Mouse (Mus musculus) forebrain, embryonic 12.5 days (tissue): ENCODE data around the gene Fgfr2. TPM values are rescaled to one million over a fixed set of nuclear protein-coding genes. Genes with fewer than 3 reads are reported as not detected.

Experiments used
- ATAC-seq: fragments of 200-750 bp; cut with Nextera tagmentation; 2 replicates; pipeline ENCODE4 v1.8.0; 2017; ENCODE audit warnings: moderate TSS enrichment; ENCODE audit not compliant: low FRiP score
- H3K27ac ChIP-seq: fragments of 300-500 bp; sonication (generic); 2 replicates; pipeline ENCODE4 v1.5.1; 2016; ENCODE audit warnings: mild to moderate bottlenecking
- H3K27me3 ChIP-seq: fragments of 300-500 bp; sonication (generic); 2 replicates; pipeline ENCODE4 v1.6.1; 2016; ENCODE audit warnings: mild to moderate bottlenecking
- H3K36me3 ChIP-seq: fragments of 300-500 bp; sonication (generic); replicated peaks from 2 replicates; pipeline ENCODE4 v1.6.1; 2016; ENCODE audit warnings: mild to moderate bottlenecking
- H3K4me1 ChIP-seq: fragments of 300-500 bp; sonication (generic); 2 replicates; pipeline ENCODE4 v1.6.1; 2016
- H3K4me2 ChIP-seq: fragments of 300-500 bp; sonication (generic); 2 replicates; pipeline ENCODE4 v1.6.1; 2016; ENCODE audit warnings: mild to moderate bottlenecking, moderate library complexity
- H3K4me3 ChIP-seq: fragments of 300-500 bp; sonication (generic); replicated peaks from 2 replicates; pipeline ENCODE4 v1.5.1; 2016; ENCODE audit warnings: mild to moderate bottlenecking
- H3K9ac ChIP-seq: fragments of 300-500 bp; sonication (generic); 2 replicates; pipeline ENCODE4 v1.6.1; 2016; ENCODE audit warnings: mild to moderate bottlenecking
- H3K9me3 ChIP-seq: fragments of 300-500 bp; sonication (generic); 2 replicates; pipeline ENCODE4 v1.6.1; 2016
- WGBS: fragments of 180-500 bp; shearing (Covaris S2); methylation state at CpG from one replicate; pipeline ENCODE4 v1.1.7; 2016; 5-methylcytosine and 5-hydroxymethylcytosine counted together
- polyA plus RNA-seq: library from polyadenylated mRNA; unstranded; fragments of >200 nt; fragmentation: Nextera tagmentation; extraction: Ambion mirVana; gene quantifications from 2 replicates; pipeline ENCODE4 v1.2.1, GENCODE M21; 2016

Gene Fgfr2
- polyA plus RNA-seq, 1 experiment from 2014 or later, result 89.6 TPM

DNA sequence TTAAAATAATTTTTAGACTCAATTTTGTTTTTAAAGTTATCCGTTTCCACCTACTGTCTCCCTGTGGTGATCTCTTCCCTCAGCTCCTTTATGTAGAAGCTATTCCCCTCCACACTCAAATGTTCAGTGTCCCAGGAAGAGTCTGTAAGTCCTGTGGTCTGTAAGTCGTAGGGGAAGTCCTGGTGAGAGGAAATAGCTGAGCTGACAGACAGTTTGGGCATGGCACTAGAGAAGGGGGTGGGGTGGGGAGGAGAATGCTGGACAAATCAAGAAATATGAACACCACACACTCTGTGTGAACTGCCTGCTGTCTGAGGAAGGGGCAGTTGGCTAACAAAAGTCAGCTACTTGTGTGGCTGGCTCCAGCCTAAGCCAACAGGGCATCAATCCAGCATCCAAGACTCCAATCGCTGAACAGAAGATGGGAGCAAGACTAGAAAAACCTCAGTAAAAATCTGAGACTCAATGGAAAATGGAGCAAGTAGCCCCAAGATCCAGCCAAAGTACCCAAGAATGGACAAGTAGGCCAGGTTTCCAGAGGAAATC, 75.0 kb downstream of the Fgfr2 start:
- Histone ChIP-seq H3K4me2 (no peak overlapping the region), H3K27me3 (no peaks in the 10 kb centered on the region), H3K4me1 (peaks cover 3% of the 10 kb centered on the region; the same call in 1 of the 2 replicates), H3K36me3 (peaks cover 11% of the 10 kb centered on the region; the same call in 1 of the 2 replicates), H3K4me3 (no peak overlapping the region), H3K9ac (no peak overlapping the region), H3K9me3 (no peaks in the 10 kb centered on the region), H3K27ac (no peak overlapping the region)
- no peak for ATAC-seq
- 89% methylated on average over 3 of the region's 3 CpGs for WGBS

DNA sequence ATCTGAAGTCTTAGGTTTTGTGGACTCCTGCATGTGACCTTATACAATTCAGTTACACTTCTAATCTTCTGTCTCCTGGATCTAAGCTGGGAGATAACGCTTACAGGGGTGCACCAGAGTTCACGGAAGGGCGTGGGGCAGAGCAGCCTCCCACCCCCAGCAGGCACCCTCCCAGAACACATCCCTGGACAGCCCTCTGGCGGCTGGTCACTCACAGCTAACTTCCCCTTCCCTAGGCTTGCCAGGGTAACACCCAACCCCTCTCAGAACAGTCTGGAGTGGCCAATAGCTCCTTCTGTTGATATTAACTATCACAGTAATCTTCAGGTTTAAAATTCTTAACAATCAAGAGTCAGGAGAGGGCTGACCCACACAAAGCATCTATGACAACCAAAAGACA, 75.9 kb downstream of the Fgfr2 start:
- H3K9me3 ChIP-seq, result no peaks in the 10 kb centered on the region
- ATAC-seq, result no peak
- H3K27me3 ChIP-seq, result no peaks in the 10 kb centered on the region
- no peak overlapping the region for H3K9ac ChIP-seq
- H3K4me2 ChIP-seq, result no peak overlapping the region
- H3K36me3 ChIP-seq, result peaks cover 3% of the 10 kb centered on the region; the same call in 1 of the 2 replicates
- no peak overlapping the region for H3K4me3 ChIP-seq
- H3K4me1 ChIP-seq, result peaks cover 3% of the 10 kb centered on the region; the same call in 1 of the 2 replicates
- WGBS, result 91% methylated on average over 4 of the region's 4 CpGs
- H3K27ac ChIP-seq, result no peak overlapping the region

DNA sequence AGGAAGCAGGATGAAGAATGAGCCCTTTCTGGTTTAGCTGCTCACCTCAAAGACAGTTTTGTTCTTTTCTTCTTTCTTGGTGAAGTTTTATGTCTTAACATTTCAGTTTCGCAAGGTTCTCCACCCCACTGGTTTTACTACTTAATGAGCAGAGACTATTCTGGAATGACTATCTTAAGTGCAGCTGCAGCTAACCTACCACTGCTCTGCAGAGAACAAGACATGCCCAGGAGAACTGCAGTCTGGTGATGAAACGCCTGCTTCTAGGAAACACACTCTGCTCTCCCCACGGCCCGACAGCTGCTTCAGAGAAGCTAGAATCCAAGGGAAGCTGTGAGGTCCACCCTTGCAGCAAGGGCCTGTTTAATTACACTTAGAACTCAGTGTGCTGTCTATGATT, 78.4 kb downstream of the Fgfr2 start:
- Histone ChIP-seq H3K9ac (no peak overlapping the region), H3K4me1 (peaks cover 17% of the 10 kb centered on the region), H3K27ac (no peak overlapping the region), H3K36me3 (no peaks in the 10 kb centered on the region; the same call in 1 of the 2 replicates), H3K4me3 (no peak overlapping the region), H3K9me3 (no peaks in the 10 kb centered on the region), H3K4me2 (no peak overlapping the region), H3K27me3 (no peaks in the 10 kb centered on the region)
- ATAC-seq, result no peak
- 82% methylated on average over 4 of the region's 4 CpGs for WGBS

DNA sequence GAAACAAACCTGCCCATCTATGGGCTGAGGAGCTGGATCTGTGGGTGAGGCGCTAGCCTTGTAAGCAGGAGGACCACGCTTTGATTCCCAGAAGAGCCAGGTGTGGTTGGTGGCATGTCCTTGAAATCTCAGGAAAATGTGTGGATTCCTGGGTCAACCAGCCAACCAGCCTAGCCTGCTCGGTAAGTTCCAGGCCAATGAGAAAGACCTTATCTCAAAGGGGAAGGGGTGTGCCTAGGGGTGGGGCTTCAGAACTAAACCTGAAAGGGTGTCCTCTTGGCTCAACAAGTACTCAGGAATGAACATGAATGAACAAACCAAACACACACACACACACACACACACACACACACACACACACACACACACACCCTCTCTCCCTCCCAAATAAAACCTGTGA, 81.4 kb downstream of the Fgfr2 start:
- no peak for ATAC-seq
- no peak overlapping the region for H3K9ac ChIP-seq
- no peaks in the 10 kb centered on the region for H3K9me3 ChIP-seq
- 85% methylated on average over 3 of the region's 3 CpGs for WGBS
- no peaks in the 10 kb centered on the region for H3K27me3 ChIP-seq
- no peaks in the 10 kb centered on the region; the same call in 1 of the 2 replicates for H3K36me3 ChIP-seq
- no peak overlapping the region for H3K4me3 ChIP-seq
- peaks cover 31% of the 10 kb centered on the region for H3K4me1 ChIP-seq
- no peak overlapping the region for H3K27ac ChIP-seq
- no peak overlapping the region for H3K4me2 ChIP-seq

GRCm38 (mm10) chr7:133040688-133041345, 82.3 kb downstream of the Fgfr2 start:
- 93% methylated on average over 3 of the region's 3 CpGs for WGBS
- Histone ChIP-seq H3K9me3 (no peaks in the 10 kb centered on the region), H3K4me1 (peaks cover 41% of the 10 kb centered on the region), H3K9ac (no peak overlapping the region), H3K4me2 (no peak overlapping the region), H3K27me3 (no peaks in the 10 kb centered on the region), H3K27ac (no peak overlapping the region), H3K36me3 (no peaks in the 10 kb centered on the region; the same call in 1 of the 2 replicates), H3K4me3 (no peak overlapping the region)
- no peak for ATAC-seq

GRCm38 (mm10) chr7:133039556-133040255, 83.4 kb downstream of the Fgfr2 start:
- Histone ChIP-seq H3K9ac (no peak overlapping the region), H3K9me3 (no peaks in the 10 kb centered on the region), H3K4me2 (no peak overlapping the region), H3K4me3 (no peak overlapping the region), H3K27ac (no peak overlapping the region), H3K27me3 (no peaks in the 10 kb centered on the region), H3K4me1 (peaks cover 47% of the 10 kb centered on the region), H3K36me3 (no peaks in the 10 kb centered on the region)
- no peak for ATAC-seq
- 74% methylated on average over 3 of the region's 3 CpGs for WGBS

- Histone ChIP-seq H3K36me3 (no peaks in the 10 kb centered on the region), H3K27me3 (no peaks in the 10 kb centered on the region), H3K4me2 (no peak overlapping the region), H3K4me1 (peaks cover 68% of the 10 kb centered on the region), H3K9ac (no peak overlapping the region), H3K4me3 (no peak overlapping the region), H3K27ac (0 out of 2 replicates have a peak overlapping the region, but pooled peaks have one; percentile 0), H3K9me3 (no peaks in the 10 kb centered on the region)
- 54% methylated on average over 4 of the region's 4 CpGs for WGBS
- no peak for ATAC-seq
These were observed 85.5 kb downstream of the Fgfr2 start for GRCm38 (mm10) chr7:133037618-133038017.

GRCm38 (mm10) chr7:133037217-133037616, 85.9 kb downstream of the Fgfr2 start:
- Histone ChIP-seq H3K9me3 (no peaks in the 10 kb centered on the region), H3K36me3 (no peaks in the 10 kb centered on the region), H3K27ac (0 out of 2 replicates have a peak overlapping the region, but pooled peaks have one; percentile 0), H3K27me3 (no peaks in the 10 kb centered on the region), H3K4me2 (no peak overlapping the region), H3K4me1 (peaks cover 68% of the 10 kb centered on the region), H3K9ac (no peak overlapping the region), H3K4me3 (no peak overlapping the region)
- no peak for ATAC-seq
- WGBS, result 37% methylated on average over 5 of the region's 5 CpGs

GRCm38 (mm10) chr7:133035901-133036300, 87.2 kb downstream of the Fgfr2 start:
- H3K4me3 ChIP-seq, result no peak overlapping the region
- H3K27ac ChIP-seq, result peak overlapping the region; percentile 31; the same call in 1 of the 2 replicates
- no peak overlapping the region for H3K9ac ChIP-seq
- H3K27me3 ChIP-seq, result no peaks in the 10 kb centered on the region
- peaks cover 60% of the 10 kb centered on the region for H3K4me1 ChIP-seq
- no peak for ATAC-seq
- no peak overlapping the region for H3K4me2 ChIP-seq
- no peaks in the 10 kb centered on the region for H3K36me3 ChIP-seq
- H3K9me3 ChIP-seq, result no peaks in the 10 kb centered on the region

- no peak overlapping the region for H3K4me3 ChIP-seq
- peak overlapping the region; percentile 56; the same call in 1 of the 2 replicates for H3K27ac ChIP-seq
- WGBS, result 42% methylated on average over 9 of the region's 9 CpGs
- no peaks in the 10 kb centered on the region for H3K9me3 ChIP-seq
- no peak overlapping the region for H3K4me2 ChIP-seq
- ATAC-seq, result peak; percentile 58; the same call in 1 of the 2 replicates
- H3K36me3 ChIP-seq, result no peaks in the 10 kb centered on the region
- no peak overlapping the region for H3K9ac ChIP-seq
- peaks cover 52% of the 10 kb centered on the region for H3K4me1 ChIP-seq
- no peaks in the 10 kb centered on the region for H3K27me3 ChIP-seq
These were observed 90.5 kb downstream of the Fgfr2 start for GRCm38 (mm10) chr7:133032589-133033203.

- WGBS, result 83% methylated on average over 8 of the region's 8 CpGs
- H3K9ac ChIP-seq, result no peak overlapping the region
- no peak overlapping the region for H3K27ac ChIP-seq
- H3K36me3 ChIP-seq, result no peaks in the 10 kb centered on the region
- no peak overlapping the region for H3K4me2 ChIP-seq
- H3K4me1 ChIP-seq, result peaks cover 52% of the 10 kb centered on the region
- no peak overlapping the region for H3K4me3 ChIP-seq
- no peaks in the 10 kb centered on the region for H3K27me3 ChIP-seq
- no peaks in the 10 kb centered on the region for H3K9me3 ChIP-seq
- ATAC-seq, result no peak
These were observed 93.6 kb downstream of the Fgfr2 start for GRCm38 (mm10) chr7:133029496-133030047.

DNA sequence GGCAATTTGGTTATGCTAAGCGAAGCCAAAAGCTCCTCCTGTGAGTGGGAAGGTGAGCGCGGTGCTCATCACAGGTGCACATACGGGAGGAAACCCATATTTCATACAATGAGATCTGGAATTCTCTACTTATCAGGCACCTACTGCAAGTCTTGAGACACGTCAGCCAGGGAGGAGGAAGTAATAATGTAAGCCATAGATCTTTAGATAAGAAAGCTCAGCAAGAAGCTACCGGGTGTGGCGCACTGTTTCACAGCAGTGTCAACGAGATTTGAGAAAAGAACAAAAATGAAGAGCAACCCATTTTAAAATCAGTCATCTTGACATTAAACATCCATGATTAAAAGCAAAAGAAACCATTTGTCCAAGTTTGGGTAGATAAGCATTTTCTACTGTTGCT, 94.1 kb downstream of the Fgfr2 start:
- Histone ChIP-seq H3K9ac (no peak overlapping the region), H3K27me3 (no peaks in the 10 kb centered on the region), H3K36me3 (no peaks in the 10 kb centered on the region), H3K4me3 (no peak overlapping the region), H3K4me2 (no peak overlapping the region), H3K4me1 (peaks cover 47% of the 10 kb centered on the region), H3K9me3 (no peaks in the 10 kb centered on the region), H3K27ac (no peak overlapping the region)
- ATAC-seq, result no peak
- 95% methylated on average over 8 of the region's 8 CpGs for WGBS
